Mouse (Mus musculus): Measurements from ENCODE around the gene Nhlrc3. TPM values are rescaled to one million over a fixed set of nuclear protein-coding genes. Genes with fewer than 3 reads are reported as not detected.
A peak's percentile ranks its signal among the peaks of the same experiment; 100 is the strongest.

Gene Nhlrc3
- polyA plus RNA-seq, 1 experiment from 2014 or later: 9.0 TPM

DNA sequence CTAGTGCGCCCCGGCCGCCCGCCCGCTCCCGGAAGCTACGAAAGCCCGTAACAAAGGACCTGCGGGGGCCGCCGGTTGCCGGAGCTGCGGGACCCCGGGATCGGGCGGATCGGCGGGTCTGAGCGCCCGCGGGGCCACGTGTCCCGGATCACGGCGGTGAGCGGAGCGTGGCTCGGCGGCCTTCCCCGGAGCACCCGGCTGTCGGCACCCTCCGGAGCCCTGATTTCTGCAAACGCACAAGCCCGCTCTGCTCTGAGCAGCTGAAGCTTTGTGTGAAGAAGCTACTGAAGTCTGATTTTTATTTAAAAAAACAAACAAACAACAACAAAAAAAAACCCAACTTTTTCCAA lies 608 bp upstream of the Nhlrc3 start:
- Histone ChIP-seq H3K4me2 (replicated peaks; ENCODE audit: low read depth) (peak overlapping the region; percentile 82), H3K4me1 (replicated peaks; ENCODE audit: control insufficient read depth, insufficient read depth) (no peaks in the 10 kb centered on the region), H3K27ac (replicated peaks) (peak overlapping the region; percentile 93), H3K4me3 (ENCODE audit: low read depth, low read length) (peak overlapping the region; percentile 95), H3K27me3 (ENCODE audit: control insufficient read depth, insufficient read depth, low read length) (no peaks in the 10 kb centered on the region), H3K9me3 (ENCODE audit: control insufficient read depth, low read length) (no peaks in the 10 kb centered on the region), H3K9ac (ENCODE audit: low read length) (peak overlapping the region; percentile 92), H3K36me3 (ENCODE audit: control insufficient read depth, insufficient read depth, low read length) (peaks cover 3% of the 10 kb centered on the region; the same call in 1 of the 2 replicates)
- ATAC-seq (ENCODE audit: low FRiP score, low TSS enrichment): no peak; the same call in 1 of the 2 replicates
- TF ChIP-seq CTCF (IDR thresholded peaks at IDR 0.05; ENCODE audit: low read depth) (no peak), EP300 (optimal IDR thresholded peaks at IDR 0.05) (no peak)
- DNase-seq (ENCODE audit: low spot score): no peak
- WGBS: under 1% methylated on average over 35 of the region's 35 CpGs

DNA sequence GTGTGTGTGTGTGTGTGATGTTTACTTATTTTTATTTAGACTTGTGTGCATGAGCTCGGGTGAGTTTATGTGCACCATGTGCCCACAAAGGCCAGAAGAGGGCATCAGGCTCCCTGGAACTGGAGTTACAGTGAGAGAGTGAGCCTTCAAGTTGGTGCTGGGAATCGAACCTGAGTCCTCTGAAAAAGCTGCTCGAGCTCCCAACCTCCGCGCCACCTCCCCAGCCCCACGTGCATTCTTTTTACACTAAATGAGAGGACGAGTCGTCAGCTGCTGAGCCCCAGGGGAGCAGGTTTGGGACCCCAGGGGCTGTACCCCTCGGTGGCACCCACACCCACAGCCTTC lies 459 bp downstream of the Nhlrc3 start:
- peak; percentile 12; the same call in 1 of the 2 replicates for ATAC-seq (ENCODE audit: low FRiP score, low TSS enrichment)
- peaks cover 7% of the 10 kb centered on the region; the same call in 1 of the 2 replicates for H3K36me3 ChIP-seq (ENCODE audit: control insufficient read depth, insufficient read depth, low read length)
- H3K9ac ChIP-seq (ENCODE audit: low read length): peak overlapping the region; percentile 77
- peak overlapping the region; percentile 72 for H3K4me2 ChIP-seq (replicated peaks; ENCODE audit: low read depth)
- 1% methylated on average over 9 of the region's 9 CpGs for WGBS
- H3K27me3 ChIP-seq (ENCODE audit: control insufficient read depth, insufficient read depth, low read length): no peaks in the 10 kb centered on the region
- no peaks in the 10 kb centered on the region for H3K9me3 ChIP-seq (ENCODE audit: control insufficient read depth, low read length)
- peak overlapping the region; percentile 95 for H3K4me3 ChIP-seq (ENCODE audit: low read depth, low read length)
- TF ChIP-seq EP300 (optimal IDR thresholded peaks at IDR 0.05) (no peak), CTCF (IDR thresholded peaks at IDR 0.05; ENCODE audit: low read depth) (peak; percentile 29; the same call in 1 of the 2 replicates)
- H3K4me1 ChIP-seq (replicated peaks; ENCODE audit: control insufficient read depth, insufficient read depth): no peaks in the 10 kb centered on the region
- no peak for DNase-seq (ENCODE audit: low spot score)
- H3K27ac ChIP-seq (replicated peaks): peak overlapping the region; percentile 93

DNA sequence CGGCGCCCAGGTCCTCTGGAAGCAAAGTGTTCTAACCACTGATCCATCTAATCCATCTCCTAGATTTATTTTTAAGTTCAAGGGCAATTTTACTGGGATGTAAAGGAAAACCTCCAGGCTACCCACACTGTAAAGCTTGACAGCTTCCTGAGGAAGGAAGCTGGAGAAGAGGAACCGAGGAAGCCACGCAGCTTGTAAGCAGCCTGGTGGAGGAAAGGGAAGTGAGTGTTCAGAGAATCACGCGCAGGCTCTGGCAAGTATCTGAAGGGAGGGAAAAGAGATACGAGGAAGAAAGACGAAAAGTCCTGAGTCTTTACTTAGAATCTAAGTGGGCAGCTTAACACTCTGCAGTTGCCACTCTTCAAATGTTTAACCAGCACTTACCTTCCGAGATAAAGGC lies 3.0 kb downstream of the Nhlrc3 start:
- no peak for ATAC-seq (ENCODE audit: low FRiP score, low TSS enrichment)
- no peak overlapping the region for H3K9ac ChIP-seq (ENCODE audit: low read length)
- no peak for TF ChIP-seq EP300 (optimal IDR thresholded peaks at IDR 0.05)
- no peak for TF ChIP-seq CTCF (IDR thresholded peaks at IDR 0.05; ENCODE audit: low read depth)
- no peaks in the 10 kb centered on the region for H3K9me3 ChIP-seq (ENCODE audit: control insufficient read depth, low read length)
- DNase-seq (ENCODE audit: low spot score): no peak
- peaks cover 9% of the 10 kb centered on the region; the same call in 1 of the 2 replicates for H3K36me3 ChIP-seq (ENCODE audit: control insufficient read depth, insufficient read depth, low read length)
- no peaks in the 10 kb centered on the region for H3K27me3 ChIP-seq (ENCODE audit: control insufficient read depth, insufficient read depth, low read length)
- 67% methylated on average over 9 of the region's 9 CpGs for WGBS
- no peak overlapping the region for H3K4me2 ChIP-seq (replicated peaks; ENCODE audit: low read depth)
- no peak overlapping the region for H3K4me3 ChIP-seq (ENCODE audit: low read depth, low read length)
- no peaks in the 10 kb centered on the region for H3K4me1 ChIP-seq (replicated peaks; ENCODE audit: control insufficient read depth, insufficient read depth)
- H3K27ac ChIP-seq (replicated peaks): no peak overlapping the region

DNA sequence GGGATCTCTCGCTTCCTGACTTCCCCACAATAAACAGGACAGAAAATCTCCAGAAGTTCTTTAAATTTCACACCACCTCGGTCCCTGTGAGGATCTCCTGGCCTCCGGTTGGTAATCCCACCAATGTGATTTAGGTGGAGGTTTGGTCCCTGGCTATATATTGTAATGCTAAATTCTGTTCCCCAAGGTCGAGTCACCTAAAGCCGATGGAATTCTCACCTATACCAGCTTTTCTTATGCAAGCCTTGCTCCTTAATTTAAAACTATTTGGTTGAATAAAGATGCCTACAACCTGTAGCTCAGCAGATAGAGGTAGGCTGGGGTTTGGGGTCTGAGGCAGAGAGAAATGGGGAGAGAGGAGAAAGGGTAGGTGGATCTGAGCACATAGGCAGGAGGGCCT lies 5.4 kb downstream of the Nhlrc3 start:
- H3K9me3 ChIP-seq (ENCODE audit: control insufficient read depth, low read length): no peaks in the 10 kb centered on the region
- H3K4me1 ChIP-seq (replicated peaks; ENCODE audit: control insufficient read depth, insufficient read depth): no peaks in the 10 kb centered on the region
- no peak overlapping the region for H3K4me3 ChIP-seq (ENCODE audit: low read depth, low read length)
- H3K9ac ChIP-seq (ENCODE audit: low read length): no peak overlapping the region
- no peak overlapping the region for H3K27ac ChIP-seq (replicated peaks)
- no peak overlapping the region for H3K4me2 ChIP-seq (replicated peaks; ENCODE audit: low read depth)
- peaks cover 16% of the 10 kb centered on the region; the same call in 1 of the 2 replicates for H3K36me3 ChIP-seq (ENCODE audit: control insufficient read depth, insufficient read depth, low read length)
- TF ChIP-seq EP300 (optimal IDR thresholded peaks at IDR 0.05) (no peak), CTCF (IDR thresholded peaks at IDR 0.05; ENCODE audit: low read depth) (no peak)
- H3K27me3 ChIP-seq (ENCODE audit: control insufficient read depth, insufficient read depth, low read length): no peaks in the 10 kb centered on the region
- 74% methylated on average over 5 of the region's 5 CpGs for WGBS
- DNase-seq (ENCODE audit: low spot score) (no peak), ATAC-seq (ENCODE audit: low FRiP score, low TSS enrichment) (no peak)

DNA sequence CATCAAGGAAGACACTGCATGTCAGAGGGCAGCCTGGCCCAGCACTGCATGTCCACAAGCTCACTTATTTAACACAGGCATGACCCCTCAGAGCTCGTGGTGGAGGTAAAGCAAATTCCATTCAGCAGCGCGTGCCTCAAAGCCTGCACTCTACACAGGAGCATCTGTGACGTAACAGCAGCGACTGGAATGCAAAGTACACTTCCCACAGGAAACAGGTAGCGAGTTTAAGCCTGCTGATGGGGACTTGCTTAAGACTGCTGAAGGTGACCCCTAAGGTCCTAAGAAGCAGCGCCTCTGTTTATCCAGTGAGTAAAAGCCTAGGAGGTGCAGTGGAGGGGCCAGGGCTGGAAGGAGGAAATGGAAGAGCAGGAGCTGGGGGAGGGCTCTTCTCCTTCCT lies 8.1 kb downstream of the Nhlrc3 start:
- ATAC-seq (ENCODE audit: low FRiP score, low TSS enrichment): peak; percentile 77
- H3K27ac ChIP-seq (replicated peaks): peak overlapping the region; percentile 13; the same call in 1 of the 2 replicates
- H3K4me1 ChIP-seq (replicated peaks; ENCODE audit: control insufficient read depth, insufficient read depth): no peaks in the 10 kb centered on the region

DNA sequence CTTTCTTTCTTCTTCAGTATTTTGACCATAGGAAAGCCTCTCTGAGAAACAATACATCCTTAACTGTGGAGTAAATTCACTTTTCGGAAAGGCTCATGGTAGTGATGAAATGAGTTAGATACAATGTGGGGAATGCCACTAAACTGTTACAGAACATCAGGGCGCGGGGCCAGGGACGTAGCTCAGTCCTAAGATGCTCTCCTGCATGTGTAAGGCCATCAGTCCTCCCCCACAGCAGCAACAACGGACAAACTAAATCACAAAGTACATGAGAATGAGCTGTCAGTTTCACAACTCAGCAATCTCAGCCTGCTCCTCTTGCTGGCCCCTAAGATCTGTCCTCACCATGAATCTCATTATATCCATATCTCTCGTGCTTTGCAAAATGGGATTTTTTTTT lies 8.6 kb downstream of the Nhlrc3 start:
- peaks cover 26% of the 10 kb centered on the region for H3K36me3 ChIP-seq (ENCODE audit: control insufficient read depth, insufficient read depth, low read length)
- H3K9me3 ChIP-seq (ENCODE audit: control insufficient read depth, low read length): no peaks in the 10 kb centered on the region
- no peak for TF ChIP-seq EP300 (optimal IDR thresholded peaks at IDR 0.05)
- no peak for TF ChIP-seq CTCF (IDR thresholded peaks at IDR 0.05; ENCODE audit: low read depth)
- no peak overlapping the region for H3K9ac ChIP-seq (ENCODE audit: low read length)
- DNase-seq (ENCODE audit: low spot score) (no peak), ATAC-seq (ENCODE audit: low FRiP score, low TSS enrichment) (no peak)
- H3K27ac ChIP-seq (replicated peaks): peak overlapping the region; percentile 13; the same call in 1 of the 2 replicates
- no peak overlapping the region for H3K4me3 ChIP-seq (ENCODE audit: low read depth, low read length)
- H3K4me1 ChIP-seq (replicated peaks; ENCODE audit: control insufficient read depth, insufficient read depth): no peaks in the 10 kb centered on the region
- no peak overlapping the region for H3K4me2 ChIP-seq (replicated peaks; ENCODE audit: low read depth)
- no peaks in the 10 kb centered on the region for H3K27me3 ChIP-seq (ENCODE audit: control insufficient read depth, insufficient read depth, low read length)
- 89% methylated on average over 6 of the region's 6 CpGs for WGBS

More for the DNA sequence above, 8.1 kb downstream of the Nhlrc3 start:
- Histone ChIP-seq H3K9ac (ENCODE audit: low read length) (no peak overlapping the region), H3K27me3 (ENCODE audit: control insufficient read depth, insufficient read depth, low read length) (no peaks in the 10 kb centered on the region), H3K36me3 (ENCODE audit: control insufficient read depth, insufficient read depth, low read length) (peaks cover 26% of the 10 kb centered on the region), H3K4me2 (replicated peaks; ENCODE audit: low read depth) (no peak overlapping the region), H3K9me3 (ENCODE audit: control insufficient read depth, low read length) (no peaks in the 10 kb centered on the region), H3K4me3 (ENCODE audit: low read depth, low read length) (no peak overlapping the region)
- TF ChIP-seq CTCF (IDR thresholded peaks at IDR 0.05; ENCODE audit: low read depth) (no peak), EP300 (optimal IDR thresholded peaks at IDR 0.05) (no peak)
- DNase-seq (ENCODE audit: low spot score): peak; percentile 38
- 55% methylated on average over 7 of the region's 7 CpGs for WGBS

Measured in stomach, postnatal 0 days (tissue).